Mouse (Mus musculus): Measurements from ENCODE around the gene Prkn. TPM values are rescaled to one million over a fixed set of nuclear protein-coding genes. Genes with fewer than 3 reads are reported as not detected.

Prkn gene
- polyA plus RNA-seq, 1 experiment from 2014 or later: 0.64 TPM

DNA sequence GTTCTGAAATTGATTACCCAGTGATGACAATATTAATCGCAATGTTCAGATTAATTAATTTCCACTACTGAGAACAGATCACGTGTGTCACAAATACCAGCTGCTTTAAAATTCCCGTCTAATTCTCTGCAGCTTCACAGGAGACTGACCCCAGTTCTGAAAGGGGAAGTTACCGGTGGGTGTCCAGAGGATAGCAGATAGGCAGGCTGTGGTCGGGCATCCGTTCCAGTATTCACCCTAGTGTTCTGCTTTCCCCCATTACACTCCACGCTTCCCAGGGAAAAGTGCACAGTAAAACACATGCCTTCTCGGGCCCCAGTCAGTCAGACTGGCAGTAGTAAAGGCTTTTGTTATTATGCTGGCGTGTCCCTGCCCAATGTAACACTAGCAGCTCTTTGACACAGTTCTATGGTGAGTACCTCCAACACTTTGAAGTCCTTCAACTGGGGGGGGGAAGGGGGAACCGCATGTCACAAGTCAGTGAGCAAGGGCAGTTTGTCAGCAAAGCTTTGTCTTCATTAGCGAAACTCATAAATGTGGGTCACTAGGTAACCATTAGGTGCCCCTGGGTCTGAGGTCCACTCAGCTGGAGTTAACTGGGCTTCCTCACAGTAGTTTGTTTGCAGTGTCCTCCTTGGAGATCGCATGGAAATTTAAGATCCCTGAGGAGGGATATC, 940.8 kb downstream of the Prkn start:
- 34% methylated on average over 12 of the region's 12 CpGs for WGBS (ENCODE audit: insufficient replicate concordance)
- no peaks in the 10 kb centered on the region for H3K4me1 ChIP-seq
- H3K4me3 ChIP-seq: no peak overlapping the region
- H3K9ac ChIP-seq: no peak overlapping the region
- no peaks in the 10 kb centered on the region for H3K9me3 ChIP-seq (replicated peaks)
- H3K36me3 ChIP-seq: no peaks in the 10 kb centered on the region
- ATAC-seq: no peak
- no peak overlapping the region for H3K4me2 ChIP-seq
- no peaks in the 10 kb centered on the region for H3K27me3 ChIP-seq (replicated peaks)
- no peak overlapping the region for H3K27ac ChIP-seq

DNA sequence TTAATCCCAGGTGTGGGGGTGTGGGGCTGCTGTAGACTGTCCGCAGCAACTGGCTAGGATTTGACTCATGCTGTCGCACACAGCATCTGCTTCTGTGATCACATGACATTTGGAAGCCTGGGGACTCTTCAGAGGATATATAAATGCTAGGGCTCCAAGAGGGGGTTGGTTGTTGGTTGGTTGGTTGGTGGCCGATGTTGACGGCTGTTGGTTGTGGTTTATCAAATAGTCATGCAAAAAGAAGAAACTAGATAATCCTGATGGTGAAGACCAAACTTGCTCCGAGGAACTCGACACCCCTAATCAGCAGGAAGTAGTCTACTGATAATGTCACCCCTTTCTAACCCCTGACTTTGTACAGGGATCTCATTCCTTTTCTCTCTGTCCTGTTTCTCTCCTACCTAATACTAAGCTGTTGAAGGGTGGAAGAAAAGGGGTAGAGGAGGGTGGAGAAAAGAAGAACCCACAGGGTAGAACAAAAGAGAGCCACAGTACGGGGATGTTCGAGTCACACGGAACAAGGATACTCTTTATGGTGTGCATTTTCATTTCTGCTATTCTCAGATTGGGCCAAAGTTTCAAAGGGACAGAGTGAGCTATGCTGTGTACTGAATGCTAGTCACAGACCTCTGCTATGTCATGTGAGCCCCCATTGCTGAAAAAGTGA, 948.2 kb downstream of the Prkn start:
- Histone ChIP-seq H3K9ac (no peak overlapping the region), H3K36me3 (no peaks in the 10 kb centered on the region), H3K9me3 (replicated peaks) (no peaks in the 10 kb centered on the region), H3K27ac (no peak overlapping the region), H3K4me2 (no peak overlapping the region), H3K4me3 (no peak overlapping the region), H3K4me1 (0 out of 2 replicates have a peak, but pooled peaks cover 7% of the 10 kb centered on the region), H3K27me3 (replicated peaks) (no peaks in the 10 kb centered on the region)
- 13% methylated on average over 9 of the region's 9 CpGs for WGBS (ENCODE audit: insufficient replicate concordance)
- 0 out of 2 replicates have a peak, but pooled peaks have one; percentile 40 for ATAC-seq

DNA sequence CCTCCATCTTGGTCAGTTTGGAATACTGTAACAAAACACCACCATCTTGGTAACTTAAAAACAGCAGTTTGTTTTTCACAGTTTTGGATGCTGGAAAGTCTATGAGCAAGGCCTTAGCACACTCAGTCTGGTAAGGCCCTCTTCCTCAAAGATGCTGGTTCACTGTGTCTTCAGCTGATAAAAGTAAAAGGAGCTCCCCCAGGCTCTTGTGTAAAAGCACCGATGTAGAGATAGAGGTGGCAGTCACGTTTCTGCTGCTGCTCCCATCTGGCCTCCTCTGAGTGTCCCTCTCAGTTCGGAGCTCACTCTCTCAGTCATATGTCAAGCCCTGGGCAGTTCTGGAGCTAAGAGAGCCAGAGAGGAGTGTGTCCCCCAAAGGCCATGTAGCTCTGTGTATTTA, 955.8 kb downstream of the Prkn start:
- no peak overlapping the region for H3K4me2 ChIP-seq
- no peaks in the 10 kb centered on the region for H3K9me3 ChIP-seq (replicated peaks)
- no peaks in the 10 kb centered on the region for H3K36me3 ChIP-seq
- H3K4me1 ChIP-seq: no peaks in the 10 kb centered on the region
- H3K27me3 ChIP-seq (replicated peaks): no peaks in the 10 kb centered on the region
- H3K4me3 ChIP-seq: no peak overlapping the region
- no peak overlapping the region for H3K27ac ChIP-seq
- no peak for ATAC-seq
- WGBS (ENCODE audit: insufficient replicate concordance): 25% methylated on average over 3 of the region's 3 CpGs
- H3K9ac ChIP-seq: no peak overlapping the region

DNA sequence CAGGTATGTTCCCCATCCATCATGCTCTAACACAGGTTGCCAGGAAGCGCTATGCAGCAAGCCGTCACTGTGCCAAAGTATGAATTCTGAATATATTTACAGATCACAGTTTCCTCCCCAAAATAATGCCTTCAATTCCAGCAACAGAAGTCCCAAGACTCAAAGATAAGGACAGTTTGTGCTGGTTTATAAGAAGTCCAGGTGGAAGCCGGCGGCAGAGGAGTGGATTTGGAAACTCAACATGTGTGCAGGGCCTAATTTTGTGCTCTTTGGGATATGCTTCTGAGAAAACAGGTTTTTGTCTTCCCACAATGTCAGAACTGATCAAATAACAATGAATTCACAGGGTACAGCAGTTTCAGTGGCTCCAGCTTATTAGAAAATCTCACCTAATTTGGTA, 961.0 kb downstream of the Prkn start:
- WGBS (ENCODE audit: insufficient replicate concordance): 83% methylated on average over 4 of the region's 4 CpGs

DNA sequence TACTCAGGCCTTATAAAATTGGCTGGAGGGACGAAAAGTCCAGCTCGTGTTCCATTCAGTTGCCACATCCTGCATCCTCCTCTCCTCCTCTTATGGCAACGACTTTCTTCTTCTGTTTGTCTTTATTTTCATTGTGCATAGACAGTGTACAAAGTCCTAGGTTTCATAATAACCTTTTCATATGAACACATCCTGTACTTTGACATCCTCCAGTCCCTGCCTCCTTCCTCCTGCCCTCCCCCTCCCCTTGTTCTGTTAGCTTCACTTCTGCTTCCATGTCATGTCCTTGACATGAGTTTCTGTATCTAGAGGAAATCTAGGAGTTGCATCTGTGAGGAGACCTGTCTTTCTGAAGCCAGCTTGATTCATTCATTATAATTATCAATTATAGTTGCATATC, 967.1 kb downstream of the Prkn start:
- no peaks in the 10 kb centered on the region for H3K36me3 ChIP-seq
- H3K4me1 ChIP-seq: no peaks in the 10 kb centered on the region
- no peak for ATAC-seq
- no peak overlapping the region for H3K4me2 ChIP-seq
- H3K27ac ChIP-seq: no peak overlapping the region
- WGBS (ENCODE audit: insufficient replicate concordance): 56% methylated on average over 3 of the region's 3 CpGs
- H3K27me3 ChIP-seq (replicated peaks): no peaks in the 10 kb centered on the region
- H3K4me3 ChIP-seq: no peak overlapping the region
- H3K9me3 ChIP-seq (replicated peaks): no peaks in the 10 kb centered on the region
- H3K9ac ChIP-seq: no peak overlapping the region

More for the DNA sequence above, 961.0 kb downstream of the Prkn start:
- no peak overlapping the region for H3K27ac ChIP-seq
- H3K9me3 ChIP-seq (replicated peaks): no peaks in the 10 kb centered on the region
- no peak overlapping the region for H3K9ac ChIP-seq
- no peaks in the 10 kb centered on the region for H3K4me1 ChIP-seq
- H3K27me3 ChIP-seq (replicated peaks): no peaks in the 10 kb centered on the region
- no peaks in the 10 kb centered on the region for H3K36me3 ChIP-seq
- no peak overlapping the region for H3K4me3 ChIP-seq
- H3K4me2 ChIP-seq: no peak overlapping the region
- ATAC-seq: no peak

DNA sequence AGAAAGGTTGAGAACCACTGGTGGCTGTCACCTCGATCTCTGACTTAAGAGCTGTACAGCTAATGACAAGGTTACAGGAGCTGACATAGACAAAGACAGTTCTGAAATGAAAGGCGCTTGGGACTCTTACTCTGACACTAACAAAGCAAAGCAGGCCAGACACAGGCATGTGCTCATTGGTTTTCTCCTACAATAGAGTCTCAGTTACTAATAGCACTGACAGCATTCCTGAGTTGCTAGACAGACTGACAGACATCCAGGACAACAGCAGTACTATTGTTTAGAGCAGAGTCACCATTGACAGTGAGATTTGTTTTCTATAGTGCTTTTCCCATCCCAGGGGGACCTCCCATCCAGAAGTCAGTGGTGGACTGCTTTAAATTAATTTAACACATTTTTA, 977.7 kb downstream of the Prkn start:
- Histone ChIP-seq H3K4me3 (no peak overlapping the region), H3K9ac (no peak overlapping the region), H3K27me3 (replicated peaks) (peaks cover 10% of the 10 kb centered on the region; the same call in 1 of the 2 replicates), H3K36me3 (no peaks in the 10 kb centered on the region), H3K27ac (no peak overlapping the region), H3K4me2 (no peak overlapping the region), H3K9me3 (replicated peaks) (no peaks in the 10 kb centered on the region), H3K4me1 (no peaks in the 10 kb centered on the region)
- WGBS (ENCODE audit: insufficient replicate concordance): 66% methylated on average over 2 of the region's 2 CpGs
- no peak for ATAC-seq

DNA sequence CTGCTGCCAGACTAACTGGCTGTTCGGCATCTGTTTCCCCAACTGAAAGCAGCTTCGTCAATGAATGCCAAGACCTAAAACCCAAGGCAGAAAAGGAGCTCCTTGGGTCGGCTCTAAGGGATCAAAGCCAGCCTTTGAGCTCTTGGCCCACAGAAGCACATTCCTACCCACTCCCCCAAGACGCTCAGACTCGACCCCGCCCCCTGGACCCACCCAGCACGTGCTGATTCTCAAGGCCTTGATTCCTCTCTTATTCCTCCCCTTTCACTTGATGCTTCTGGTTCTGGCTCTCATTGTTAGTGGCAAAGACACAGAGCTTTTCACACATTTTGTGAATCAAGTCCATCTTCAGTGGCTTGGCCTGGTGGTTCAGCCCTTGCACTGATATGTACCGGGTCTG, 979.3 kb downstream of the Prkn start:
- WGBS (ENCODE audit: insufficient replicate concordance): 53% methylated on average over 8 of the region's 8 CpGs
- H3K27me3 ChIP-seq (replicated peaks): peaks cover 10% of the 10 kb centered on the region; the same call in 1 of the 2 replicates
- H3K36me3 ChIP-seq: no peaks in the 10 kb centered on the region
- ATAC-seq: no peak
- H3K4me1 ChIP-seq: no peaks in the 10 kb centered on the region
- no peak overlapping the region for H3K4me2 ChIP-seq
- no peaks in the 10 kb centered on the region for H3K9me3 ChIP-seq (replicated peaks)
- H3K27ac ChIP-seq: no peak overlapping the region
- no peak overlapping the region for H3K4me3 ChIP-seq
- H3K9ac ChIP-seq: no peak overlapping the region

DNA sequence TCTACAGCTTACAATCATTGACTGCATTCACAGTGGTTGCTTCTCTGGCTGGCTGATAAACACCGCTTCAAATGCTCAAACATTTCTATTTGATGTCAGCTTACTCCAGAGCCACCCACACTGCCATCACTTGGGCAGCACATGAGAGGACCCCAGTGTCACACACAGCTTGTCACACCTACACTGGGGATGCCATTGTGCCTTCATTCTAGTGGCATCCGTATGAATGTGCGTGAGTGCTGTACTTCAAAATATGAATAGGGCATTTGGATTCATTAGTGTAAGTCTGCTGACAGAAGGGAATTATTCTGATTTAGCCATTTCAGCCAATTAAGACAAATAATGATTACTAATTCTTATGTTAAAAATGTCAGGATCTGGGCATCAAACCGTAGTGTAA, 980.6 kb downstream of the Prkn start:
- Histone ChIP-seq H3K4me2 (no peak overlapping the region), H3K9ac (no peak overlapping the region), H3K4me3 (no peak overlapping the region), H3K27me3 (replicated peaks) (peaks cover 10% of the 10 kb centered on the region; the same call in 1 of the 2 replicates), H3K36me3 (no peaks in the 10 kb centered on the region), H3K4me1 (no peaks in the 10 kb centered on the region), H3K27ac (no peak overlapping the region), H3K9me3 (replicated peaks) (no peaks in the 10 kb centered on the region)
- whole genome bisulfite sequencing (ENCODE audit: insufficient replicate concordance): 74% methylated on average over 4 of the region's 4 CpGs
- no peak for ATAC-seq

DNA sequence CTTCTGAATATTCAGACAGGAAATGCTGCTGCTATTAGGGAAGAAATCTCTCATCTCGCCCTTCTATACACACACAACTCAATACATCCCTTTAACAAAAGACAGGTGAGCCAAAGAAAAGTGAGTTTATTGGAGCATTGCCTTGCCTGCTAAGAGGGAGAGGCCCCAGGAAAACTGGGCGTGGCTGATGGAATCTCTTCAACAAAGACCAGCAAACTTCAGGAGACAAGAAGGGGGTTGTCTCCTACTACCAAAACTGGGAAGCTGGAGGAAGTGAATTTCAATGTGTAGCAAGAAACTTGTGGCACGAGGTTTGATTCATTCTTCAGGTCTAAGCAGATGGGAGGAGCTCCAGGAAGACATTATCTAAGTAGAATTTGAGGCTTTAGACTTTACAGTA, 989.3 kb downstream of the Prkn start:
- Histone ChIP-seq H3K4me1 (no peaks in the 10 kb centered on the region), H3K4me2 (no peak overlapping the region), H3K27me3 (replicated peaks) (0 out of 2 replicates have a peak, but pooled peaks cover 3% of the 10 kb centered on the region), H3K9me3 (replicated peaks) (no peaks in the 10 kb centered on the region), H3K27ac (no peak overlapping the region), H3K9ac (no peak overlapping the region), H3K4me3 (no peak overlapping the region), H3K36me3 (no peaks in the 10 kb centered on the region)
- 32% methylated on average over 3 of the region's 3 CpGs for WGBS (ENCODE audit: insufficient replicate concordance)
- no peak for ATAC-seq

DNA sequence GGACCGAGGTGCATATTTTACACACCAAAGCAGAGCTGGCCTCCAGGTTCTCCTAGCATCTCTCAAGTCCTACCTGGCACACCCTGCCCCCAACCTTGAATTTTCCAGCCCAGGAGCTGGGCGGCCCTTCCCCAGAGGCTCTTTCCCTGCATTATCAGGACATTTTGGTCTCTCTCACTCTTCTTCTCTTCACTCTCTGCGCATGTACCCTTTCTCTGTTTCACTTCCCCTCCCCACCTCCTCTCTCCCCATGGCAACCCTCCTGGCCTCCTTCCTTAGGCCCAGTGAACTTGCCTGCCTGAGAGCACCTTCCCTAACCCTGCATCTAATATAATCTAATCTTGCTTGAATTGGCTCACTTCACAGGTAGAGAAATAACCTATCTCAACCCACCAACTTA, 996.9 kb downstream of the Prkn start:
- Histone ChIP-seq H3K9ac (no peak overlapping the region), H3K4me3 (no peak overlapping the region), H3K9me3 (replicated peaks) (no peaks in the 10 kb centered on the region), H3K4me1 (no peaks in the 10 kb centered on the region), H3K4me2 (no peak overlapping the region), H3K27me3 (replicated peaks) (no peaks in the 10 kb centered on the region; the same call in 1 of the 2 replicates), H3K36me3 (no peaks in the 10 kb centered on the region), H3K27ac (no peak overlapping the region)
- ATAC-seq: no peak
- 71% methylated on average over 3 of the region's 3 CpGs for WGBS (ENCODE audit: insufficient replicate concordance)

DNA sequence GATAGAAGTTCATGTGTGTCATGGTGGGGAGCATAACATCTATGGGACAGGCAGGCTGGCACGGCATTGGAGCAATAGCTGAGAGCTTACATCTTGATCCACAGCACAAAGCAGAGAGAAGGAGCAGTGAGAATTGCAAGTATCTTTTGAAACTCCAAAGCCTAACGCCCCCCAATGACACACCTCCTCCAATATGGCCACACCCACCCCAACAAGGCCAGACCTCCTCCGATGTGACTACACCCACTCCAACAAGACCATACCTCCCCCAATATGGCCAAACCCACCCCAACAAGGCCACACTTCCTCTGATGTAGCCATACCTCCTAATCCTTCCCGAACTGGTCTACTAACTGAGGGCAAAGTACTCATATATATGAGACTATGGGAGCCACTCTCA, 1004.3 kb downstream of the Prkn start:
- no peak overlapping the region for H3K4me3 ChIP-seq
- no peaks in the 10 kb centered on the region for H3K27me3 ChIP-seq (replicated peaks)
- no peaks in the 10 kb centered on the region for H3K36me3 ChIP-seq
- no peak overlapping the region for H3K4me2 ChIP-seq
- peaks cover 11% of the 10 kb centered on the region; the same call in 1 of the 2 replicates for H3K4me1 ChIP-seq
- no peaks in the 10 kb centered on the region for H3K9me3 ChIP-seq (replicated peaks)
- WGBS (ENCODE audit: insufficient replicate concordance): 68% methylated on average over 4 of the region's 4 CpGs
- H3K9ac ChIP-seq: no peak overlapping the region
- H3K27ac ChIP-seq: no peak overlapping the region
- no peak for ATAC-seq

DNA sequence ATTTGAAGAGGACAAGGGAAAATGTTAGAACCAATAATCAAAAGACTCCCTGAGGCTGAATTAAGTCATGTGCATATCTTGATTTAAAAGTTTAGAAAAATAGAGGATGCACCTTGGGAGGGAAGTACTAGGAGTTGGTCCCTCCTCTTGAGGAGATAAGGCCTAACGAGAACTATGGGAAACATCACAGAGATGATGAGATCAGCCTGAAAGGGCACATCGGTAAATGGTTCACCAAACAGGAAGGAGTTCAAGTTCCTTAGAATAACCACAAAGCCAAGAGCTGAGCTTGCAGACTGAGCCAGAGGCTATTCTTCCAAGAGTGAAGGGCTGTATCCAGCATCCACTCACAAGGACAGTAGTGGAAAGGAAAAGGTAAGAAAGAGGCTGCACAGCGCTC, 1004.8 kb downstream of the Prkn start:
- H3K9me3 ChIP-seq (replicated peaks): no peaks in the 10 kb centered on the region
- peaks cover 11% of the 10 kb centered on the region; the same call in 1 of the 2 replicates for H3K4me1 ChIP-seq
- no peak overlapping the region for H3K4me3 ChIP-seq
- no peak for ATAC-seq
- H3K4me2 ChIP-seq: no peak overlapping the region
- no peak overlapping the region for H3K27ac ChIP-seq
- H3K27me3 ChIP-seq (replicated peaks): no peaks in the 10 kb centered on the region
- WGBS (ENCODE audit: insufficient replicate concordance): 46% methylated on average over 3 of the region's 3 CpGs
- no peaks in the 10 kb centered on the region for H3K36me3 ChIP-seq
- no peak overlapping the region for H3K9ac ChIP-seq

Data from liver, embryonic 12.5 days (tissue).